Mouse (Mus musculus) macrophage (primary cell): ENCODE results near the gene Mylk. TPM values are rescaled to one million over a fixed set of nuclear protein-coding genes. Genes with fewer than 3 reads are reported as not detected.

Source experiments
- H3K27ac ChIP-seq: fragments of 350-480 bp; formaldehyde crosslinking; 2 replicates; pipeline ENCODE4 v1.9.0; 2021
- H3K36me3 ChIP-seq: fragments of 350-480 bp; formaldehyde crosslinking; 2 replicates; pipeline ENCODE4 v1.9.0; 2021; ENCODE audit errors: inconsistent target
- H3K4me3 ChIP-seq: fragments of 350-480 bp; formaldehyde crosslinking; 2 replicates; pipeline ENCODE4 v1.9.0; 2021; ENCODE audit errors: inconsistent target
- H3K79me2 ChIP-seq: fragments of 350-480 bp; formaldehyde crosslinking; 2 replicates; pipeline ENCODE4 v1.9.0; 2021; ENCODE audit errors: inconsistent target
- WGBS: methylation state at CpG from one replicate; pipeline ENCODE4 v1.1.7; 2026; ENCODE audit warnings: inconsistent platforms; ENCODE audit not compliant: missing documents; 5-methylcytosine and 5-hydroxymethylcytosine counted together
- polyA plus RNA-seq: library from polyadenylated mRNA; stranded (reverse); fragments of 250-400 nt; gene quantifications from 3 replicates; pipeline ENCODE4 v1.2.4, GENCODE M21; 2018; ENCODE audit warnings: inconsistent platforms

Mylk gene
- polyA plus RNA-seq, 1 experiment from 2014 or later = 0.22 TPM

DNA sequence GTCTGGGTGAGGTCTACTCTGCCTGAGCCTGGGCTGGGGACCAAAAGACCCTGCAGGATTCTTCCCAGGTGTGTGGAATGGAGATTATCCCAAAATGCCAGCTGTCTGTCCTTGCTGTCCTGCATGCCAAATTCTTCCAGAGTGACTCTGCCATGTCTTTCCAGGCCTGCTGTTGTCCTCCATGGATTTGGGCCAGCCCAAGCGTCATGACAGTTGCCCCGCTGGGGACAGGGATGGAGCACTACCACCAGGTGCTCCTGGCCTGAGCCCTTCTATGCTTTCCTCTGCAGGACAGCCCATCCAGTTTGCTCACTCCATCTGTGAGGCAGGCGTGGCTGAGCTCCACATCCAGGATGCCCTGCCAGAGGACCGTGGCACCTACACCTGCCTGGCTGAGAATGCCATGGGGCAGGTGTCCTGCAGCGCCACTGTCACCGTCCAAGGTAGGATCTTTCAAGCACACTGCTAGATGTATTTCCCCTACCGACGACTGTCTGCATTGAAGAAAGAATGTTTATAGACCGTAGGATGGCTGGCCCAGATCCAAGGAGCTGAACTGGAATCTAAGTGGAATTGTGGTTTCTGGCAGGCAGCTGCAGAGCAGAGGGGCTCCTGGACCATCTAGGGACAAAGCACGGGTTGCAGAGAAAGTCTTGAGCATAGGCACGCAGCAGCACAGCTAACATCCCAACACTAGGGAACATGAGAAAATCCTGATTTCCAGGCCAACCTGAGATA is 154.2 kb downstream of the Mylk start:
- no peaks in the 10 kb centered on the region for H3K36me3 ChIP-seq

DNA sequence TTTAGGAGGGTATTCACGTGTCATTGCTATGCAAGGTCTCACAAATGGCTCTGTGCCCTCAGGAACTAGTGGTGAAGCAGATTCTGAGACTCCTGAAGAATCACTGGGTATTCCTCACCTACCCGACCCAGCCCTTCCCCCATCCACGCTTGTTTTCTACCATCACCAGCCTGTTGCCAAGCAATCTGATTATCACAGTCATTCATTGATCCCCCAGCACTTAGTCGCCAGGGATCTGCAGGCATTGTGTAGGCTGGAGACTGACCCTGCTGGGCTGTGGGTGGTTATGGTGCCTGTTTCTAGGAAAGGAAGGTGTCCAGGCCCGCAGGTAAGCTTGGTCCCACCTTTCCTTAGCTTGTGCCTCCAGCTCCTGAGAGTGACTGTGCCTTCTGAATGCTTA is 155.0 kb downstream of the Mylk start:
- 83% methylated on average over 5 of the region's 5 CpGs for WGBS
- Histone ChIP-seq H3K79me2 (no peaks in the 10 kb centered on the region), H3K4me3 (no peak overlapping the region), H3K27ac (no peak overlapping the region), H3K36me3 (no peaks in the 10 kb centered on the region)

More for the DNA sequence above, 154.2 kb downstream of the Mylk start:
- Histone ChIP-seq H3K27ac (no peak overlapping the region), H3K4me3 (no peak overlapping the region), H3K79me2 (no peaks in the 10 kb centered on the region)
- 89% methylated on average over 11 of the region's 11 CpGs for WGBS

DNA sequence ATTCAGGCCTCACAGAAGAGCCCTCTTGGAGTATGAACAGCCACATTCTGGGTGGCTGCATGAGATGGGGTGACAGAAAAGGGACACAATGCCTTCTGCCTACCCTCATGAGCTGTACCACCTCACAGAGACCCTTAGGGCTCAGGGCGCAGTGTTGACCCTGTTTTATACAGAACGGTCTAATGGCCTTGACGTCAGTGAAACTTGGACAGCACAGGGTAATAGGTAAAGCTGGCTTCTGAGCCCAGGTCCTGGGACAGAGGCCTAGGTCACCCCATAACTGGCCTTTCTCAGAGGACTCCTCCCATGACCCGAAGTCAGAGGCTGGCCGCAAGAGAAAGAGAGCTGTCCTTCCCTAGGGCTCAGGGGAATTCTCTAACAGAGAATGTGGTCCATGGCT is 155.5 kb downstream of the Mylk start:
- 97% methylated on average over 5 of the region's 5 CpGs for WGBS
- Histone ChIP-seq H3K27ac (no peak overlapping the region), H3K36me3 (no peaks in the 10 kb centered on the region), H3K4me3 (no peak overlapping the region), H3K79me2 (no peaks in the 10 kb centered on the region)

DNA sequence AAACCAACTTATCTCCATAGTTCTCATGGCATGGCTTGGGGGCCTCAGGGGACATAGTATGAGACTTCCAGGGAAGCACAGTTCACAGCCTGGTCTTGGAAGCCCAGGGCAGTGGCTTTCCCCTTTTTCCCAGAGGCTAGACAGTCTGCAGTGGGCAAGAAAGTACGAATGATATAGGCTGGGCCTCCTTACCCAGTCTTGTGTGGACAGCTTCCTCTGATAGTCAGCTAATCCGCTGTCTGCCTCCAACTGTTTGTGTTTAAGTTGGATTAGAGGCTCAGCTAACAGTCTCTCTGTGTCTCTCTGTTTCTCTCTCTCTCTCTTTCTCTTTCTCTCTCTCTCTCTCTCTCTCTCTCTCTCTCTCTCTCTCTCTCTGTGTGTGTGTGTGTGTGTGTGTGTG is 156.0 kb downstream of the Mylk start:
- Histone ChIP-seq H3K36me3 (no peaks in the 10 kb centered on the region), H3K27ac (no peak overlapping the region), H3K4me3 (no peak overlapping the region), H3K79me2 (no peaks in the 10 kb centered on the region)
- 81% methylated on average over 2 of the region's 2 CpGs for WGBS

DNA sequence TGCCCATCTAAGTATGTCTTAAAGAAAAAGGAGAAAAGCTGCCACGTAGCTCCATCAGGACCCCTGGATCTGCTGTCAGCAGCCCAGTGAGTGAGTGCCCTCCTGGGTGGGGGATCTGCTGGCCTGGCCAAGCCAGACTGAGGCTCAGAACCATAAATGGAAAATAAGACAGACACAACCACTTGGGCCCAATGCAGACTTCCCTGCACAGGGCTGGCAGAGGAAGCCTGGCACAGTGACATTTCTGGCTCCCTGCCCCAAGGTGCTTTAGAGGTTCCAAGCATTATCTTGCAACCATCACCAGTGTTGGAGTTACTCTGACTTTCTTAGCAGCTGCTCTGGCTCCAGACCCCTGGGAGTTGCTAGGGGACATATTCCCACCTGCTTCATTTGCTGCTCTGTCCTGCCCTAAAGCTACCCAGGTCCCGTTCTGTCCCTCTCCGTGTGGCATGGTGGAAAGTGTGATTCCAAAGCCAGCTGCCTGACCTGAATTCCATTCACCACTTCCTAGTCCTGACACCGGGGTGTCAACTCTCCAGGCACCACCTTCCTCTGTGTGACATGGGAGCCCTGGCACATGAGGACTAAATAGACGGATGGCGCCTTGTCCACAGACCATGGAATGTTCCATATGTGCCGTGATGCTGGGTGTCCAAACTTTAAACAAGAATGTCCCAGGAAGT is 156.7 kb downstream of the Mylk start:
- H3K36me3 ChIP-seq = no peaks in the 10 kb centered on the region
- WGBS = 82% methylated on average over 7 of the region's 7 CpGs
- H3K79me2 ChIP-seq = no peaks in the 10 kb centered on the region
- no peak overlapping the region for H3K27ac ChIP-seq
- no peak overlapping the region for H3K4me3 ChIP-seq

DNA sequence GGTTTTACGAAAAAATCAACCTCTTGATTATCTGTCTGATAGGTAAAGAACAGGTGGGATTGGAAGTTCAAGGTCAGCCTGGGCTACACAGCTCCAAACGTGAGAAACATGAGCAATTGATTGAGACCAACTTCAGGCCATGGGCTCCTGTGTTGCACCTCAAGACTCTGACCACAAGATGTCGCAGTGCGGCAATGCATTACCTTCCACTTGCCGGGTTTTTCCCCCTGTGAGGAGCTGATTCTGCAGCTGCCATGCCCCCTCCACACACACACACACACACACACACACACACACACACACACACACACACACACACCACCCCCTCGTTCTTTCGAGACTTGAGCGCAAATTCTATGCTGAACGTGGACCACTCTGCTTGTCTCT is 157.3 kb downstream of the Mylk start:
- no peak overlapping the region for H3K27ac ChIP-seq
- no peaks in the 10 kb centered on the region for H3K79me2 ChIP-seq
- H3K36me3 ChIP-seq = no peaks in the 10 kb centered on the region
- 25% methylated on average over 9 of the region's 9 CpGs for WGBS
- H3K4me3 ChIP-seq = no peak overlapping the region

DNA sequence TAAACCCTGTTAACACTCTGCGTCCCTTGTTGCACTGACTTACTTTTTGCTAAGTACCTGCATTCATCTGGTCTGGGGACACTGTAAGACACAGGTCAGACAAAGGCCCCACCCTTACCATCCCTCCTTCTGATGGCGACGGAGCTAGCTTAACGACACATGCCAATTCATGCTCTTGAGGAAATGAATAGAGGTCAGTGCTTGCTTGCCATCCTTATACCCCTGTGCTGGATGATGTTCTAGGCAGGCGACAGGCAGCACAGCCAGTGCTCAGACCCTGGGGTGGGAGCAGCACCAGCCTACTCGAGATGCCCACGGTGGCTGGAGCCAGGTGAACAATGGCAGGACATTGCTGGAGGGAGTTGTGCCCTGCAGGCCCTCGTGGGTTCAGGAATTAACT is 157.8 kb downstream of the Mylk start:
- H3K4me3 ChIP-seq = no peak overlapping the region
- no peaks in the 10 kb centered on the region for H3K36me3 ChIP-seq
- WGBS = 84% methylated on average over 8 of the region's 8 CpGs
- no peak overlapping the region for H3K27ac ChIP-seq
- no peaks in the 10 kb centered on the region for H3K79me2 ChIP-seq

DNA sequence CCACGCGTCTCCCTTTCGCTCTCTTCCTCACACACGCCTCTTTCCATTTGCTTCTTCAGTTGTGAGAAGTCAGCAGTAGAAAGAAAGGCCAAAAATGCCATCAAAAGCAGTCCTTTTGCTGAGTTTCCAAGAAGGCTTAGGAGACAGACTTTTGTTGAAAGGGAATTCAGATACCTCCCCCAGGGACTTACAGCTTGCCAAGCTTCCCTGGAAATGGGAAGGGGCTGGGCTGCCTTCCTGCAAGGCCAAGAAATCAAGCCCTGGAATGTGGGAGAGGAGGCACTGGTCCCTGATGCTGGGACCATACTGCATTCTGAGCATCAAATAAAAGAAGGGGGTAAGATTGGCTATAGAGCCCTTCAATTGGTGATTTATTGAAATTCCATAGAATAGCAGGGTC is 159.9 kb downstream of the Mylk start:
- H3K4me3 ChIP-seq = no peak overlapping the region
- H3K27ac ChIP-seq = no peak overlapping the region
- no peaks in the 10 kb centered on the region for H3K36me3 ChIP-seq
- H3K79me2 ChIP-seq = no peaks in the 10 kb centered on the region
- WGBS = 93% methylated on average over 4 of the region's 4 CpGs

DNA sequence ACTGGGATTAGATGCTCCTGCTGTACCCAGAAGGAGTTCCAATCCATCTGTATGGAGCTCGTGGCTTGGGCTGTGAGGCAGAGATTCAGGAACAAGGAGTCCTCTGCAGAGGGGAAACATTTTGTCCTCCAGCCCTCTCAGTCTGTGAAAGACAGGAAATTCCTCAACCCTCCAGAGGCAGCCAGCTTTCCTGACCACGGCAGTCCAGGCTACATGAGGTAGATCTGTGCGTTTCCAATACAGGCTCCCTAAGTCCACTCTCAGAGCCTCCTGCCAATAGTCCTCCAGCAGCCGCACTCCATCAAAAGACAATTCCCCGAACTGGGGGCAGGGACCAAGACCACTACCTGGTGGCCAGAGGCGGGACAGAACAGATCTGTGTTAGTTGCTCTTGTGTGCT is 164.4 kb downstream of the Mylk start:
- H3K36me3 ChIP-seq = no peaks in the 10 kb centered on the region
- WGBS = 67% methylated on average over 6 of the region's 6 CpGs
- no peak overlapping the region for H3K4me3 ChIP-seq
- H3K79me2 ChIP-seq = no peaks in the 10 kb centered on the region
- H3K27ac ChIP-seq = no peak overlapping the region

DNA sequence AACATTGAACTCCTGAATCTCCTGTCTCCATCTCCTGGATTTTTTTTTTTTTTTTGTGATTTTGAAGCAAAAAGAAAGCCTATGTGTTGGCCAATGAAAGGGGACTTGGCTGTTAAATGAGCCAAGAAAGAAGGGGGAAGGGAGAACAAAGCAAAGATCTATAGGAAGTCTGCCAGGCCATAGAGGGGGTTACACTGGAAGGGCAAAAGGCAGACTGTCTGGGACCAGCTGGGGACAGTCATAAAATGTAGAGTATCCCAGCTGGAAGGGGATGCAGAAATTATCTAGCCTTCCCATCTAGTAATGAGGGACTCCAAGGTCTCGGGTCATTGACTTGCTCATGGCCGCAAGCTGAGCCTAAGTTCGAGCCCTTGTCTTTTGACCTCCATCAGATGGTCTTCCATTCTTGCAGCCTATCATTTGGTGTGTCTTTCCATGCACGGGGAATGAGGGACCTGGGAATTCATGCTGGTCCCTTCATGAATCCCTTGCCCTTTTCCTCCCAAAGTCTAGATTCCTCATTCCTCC is 172.4 kb downstream of the Mylk start:
- no peak overlapping the region for H3K4me3 ChIP-seq
- 89% methylated on average over 4 of the region's 4 CpGs for WGBS
- no peaks in the 10 kb centered on the region for H3K79me2 ChIP-seq
- no peak overlapping the region for H3K27ac ChIP-seq
- no peaks in the 10 kb centered on the region for H3K36me3 ChIP-seq

DNA sequence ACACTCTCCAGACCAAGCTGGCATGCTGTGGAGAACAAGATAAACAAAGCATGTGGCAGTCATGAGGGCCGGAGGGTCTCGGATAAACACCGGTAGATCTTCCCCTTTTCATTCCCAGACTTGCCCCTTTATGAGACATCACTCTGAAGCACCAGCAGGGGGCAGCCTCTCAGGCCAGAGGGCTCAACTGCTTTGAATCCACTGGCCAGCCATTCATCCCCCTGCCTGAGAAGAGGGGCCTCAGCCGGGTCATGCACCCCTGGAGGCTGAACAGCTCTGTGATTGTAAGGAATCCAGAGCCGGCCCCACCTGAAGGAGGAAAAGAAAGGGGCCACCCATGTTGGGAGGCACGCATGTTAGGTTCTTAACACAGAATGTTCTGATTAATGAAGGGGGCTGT is 175.2 kb downstream of the Mylk start:
- Histone ChIP-seq H3K27ac (no peak overlapping the region), H3K79me2 (no peaks in the 10 kb centered on the region)
- 55% methylated on average over 3 of the region's 6 CpGs for WGBS

DNA sequence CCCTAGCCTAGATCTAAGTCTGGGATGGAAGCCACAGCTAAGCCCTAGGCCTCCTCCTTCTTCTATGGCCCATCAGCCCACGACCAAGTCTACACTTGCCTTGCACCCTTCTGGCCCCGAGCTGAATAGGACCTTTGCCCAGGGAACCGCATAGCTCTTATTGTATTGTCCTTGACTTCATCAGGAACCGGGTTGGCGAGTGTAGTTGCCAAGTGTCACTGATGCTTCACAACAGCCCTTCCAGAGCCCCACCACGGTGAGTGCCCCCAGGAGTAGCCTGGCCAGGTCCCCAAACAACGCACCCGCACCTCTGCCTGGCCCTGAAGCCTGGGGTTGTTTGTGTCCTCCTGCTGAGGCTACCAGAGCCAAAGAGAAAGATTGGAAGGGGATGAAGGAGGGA is 175.9 kb downstream of the Mylk start:
- H3K4me3 ChIP-seq = no peak overlapping the region
- H3K79me2 ChIP-seq = no peaks in the 10 kb centered on the region
- H3K27ac ChIP-seq = no peak overlapping the region
- 89% methylated on average over 6 of the region's 8 CpGs for WGBS
- no peaks in the 10 kb centered on the region for H3K36me3 ChIP-seq

More for the DNA sequence above, 175.2 kb downstream of the Mylk start:
- H3K4me3 ChIP-seq = no peak overlapping the region
- no peaks in the 10 kb centered on the region for H3K36me3 ChIP-seq

DNA sequence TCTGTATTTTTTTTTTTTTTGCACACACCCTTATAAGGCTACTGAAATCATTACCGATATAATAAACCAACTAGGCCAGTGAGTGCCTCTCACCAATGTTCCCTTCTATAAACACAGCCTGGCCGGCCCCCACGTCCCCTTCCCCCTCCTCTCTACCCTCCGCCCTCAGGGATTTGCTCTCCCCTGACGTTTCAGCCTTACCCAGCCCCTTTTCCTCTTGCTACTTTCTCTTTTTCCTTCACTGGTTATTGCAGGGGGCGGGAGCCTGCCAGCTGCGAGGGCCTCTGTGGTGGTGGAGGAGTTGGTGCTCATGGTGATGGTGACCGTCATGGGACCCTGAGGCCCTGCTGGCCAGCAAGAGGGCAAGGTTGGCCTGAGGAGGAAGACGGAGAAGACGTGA is 176.3 kb downstream of the Mylk start:
- Histone ChIP-seq H3K79me2 (no peaks in the 10 kb centered on the region), H3K27ac (no peak overlapping the region), H3K4me3 (no peak overlapping the region), H3K36me3 (no peaks in the 10 kb centered on the region)
- WGBS = 81% methylated on average over 10 of the region's 10 CpGs

DNA sequence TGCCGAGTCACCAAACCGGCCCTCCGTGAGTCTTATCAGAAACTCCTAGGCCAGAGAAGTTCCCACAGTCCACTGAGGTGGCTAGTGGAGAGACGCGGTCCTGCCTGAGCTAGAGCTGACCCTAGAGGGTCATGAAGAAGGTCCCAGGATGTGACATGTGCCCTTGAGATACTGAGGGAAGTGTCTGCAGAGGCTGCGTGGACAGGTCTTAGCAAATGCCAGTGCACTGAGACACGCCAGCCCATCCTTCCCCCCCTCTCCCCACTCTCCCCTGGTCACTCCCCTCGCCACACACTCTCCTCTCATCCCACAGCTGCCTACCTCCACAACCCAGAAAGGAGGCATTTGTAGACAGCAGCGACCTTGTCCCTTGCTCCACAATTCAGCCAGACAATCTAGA is 178.6 kb downstream of the Mylk start:
- Histone ChIP-seq H3K36me3 (no peaks in the 10 kb centered on the region), H3K4me3 (no peak overlapping the region), H3K27ac (no peak overlapping the region), H3K79me2 (no peaks in the 10 kb centered on the region)
- WGBS = 77% methylated on average over 9 of the region's 9 CpGs

DNA sequence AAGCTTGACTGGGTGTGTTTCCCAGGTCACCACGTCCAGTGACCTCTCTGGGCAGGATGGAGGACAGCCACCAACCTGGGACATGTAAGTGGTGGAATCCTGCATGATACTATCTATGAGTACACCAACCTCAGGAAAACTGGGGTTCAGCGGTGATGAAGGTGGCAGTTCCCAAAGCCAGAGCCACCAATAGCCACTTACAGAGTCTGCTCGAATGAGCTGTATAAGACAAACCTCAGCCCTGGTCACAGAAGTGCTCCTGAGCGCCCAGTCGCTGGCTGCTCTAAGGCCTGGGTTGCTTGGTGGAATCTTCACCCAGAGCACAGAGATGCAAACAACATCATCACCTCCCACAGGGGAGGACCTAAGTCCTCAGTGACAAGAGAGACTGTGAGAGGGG is 179.3 kb downstream of the Mylk start:
- 90% methylated on average over 5 of the region's 5 CpGs for WGBS
- Histone ChIP-seq H3K79me2 (no peaks in the 10 kb centered on the region), H3K27ac (no peak overlapping the region), H3K4me3 (no peak overlapping the region), H3K36me3 (no peaks in the 10 kb centered on the region)
